Mouse (Mus musculus) urinary bladder, postnatal 25 days (tissue): ENCODE measurements around the gene Gm21994.
A peak's percentile ranks its signal among the peaks of the same experiment; 100 is the strongest.
"Not testable (repeated sequence)": the region's sequence is repeated elsewhere in the genome, so short reads cannot be mapped to it uniquely, and the experiment has no call there.

Experiments
- DNase-seq: peaks from one replicate; pipeline ENCODE4 v3.0.0; 2022; ENCODE audit warnings: low spot score

Gene Gm21994

DNA sequence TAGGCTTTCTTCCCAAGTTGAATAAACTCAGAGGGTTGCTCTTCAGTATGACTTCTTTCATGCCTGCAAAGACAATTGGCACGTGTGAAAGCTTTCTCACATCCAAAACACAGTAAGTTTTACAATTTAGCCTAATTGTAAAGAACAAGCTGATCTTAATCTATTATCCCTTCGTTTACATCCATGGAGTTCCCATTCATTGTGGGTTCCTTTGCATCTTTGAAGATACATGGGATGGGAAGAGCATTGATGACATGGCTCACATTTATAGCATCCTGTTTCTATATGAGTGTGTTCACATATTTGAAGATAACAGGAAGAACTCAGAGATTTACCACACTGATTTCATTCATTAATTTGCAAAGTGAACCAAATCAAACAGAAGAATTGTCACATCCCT, at the start of gene Gm21994:
TSS of gene Gm21994 (minus strand) at position 101 of the 400 bp plus-strand sequence.
- not testable (repeated sequence) for DNase-seq

DNA sequence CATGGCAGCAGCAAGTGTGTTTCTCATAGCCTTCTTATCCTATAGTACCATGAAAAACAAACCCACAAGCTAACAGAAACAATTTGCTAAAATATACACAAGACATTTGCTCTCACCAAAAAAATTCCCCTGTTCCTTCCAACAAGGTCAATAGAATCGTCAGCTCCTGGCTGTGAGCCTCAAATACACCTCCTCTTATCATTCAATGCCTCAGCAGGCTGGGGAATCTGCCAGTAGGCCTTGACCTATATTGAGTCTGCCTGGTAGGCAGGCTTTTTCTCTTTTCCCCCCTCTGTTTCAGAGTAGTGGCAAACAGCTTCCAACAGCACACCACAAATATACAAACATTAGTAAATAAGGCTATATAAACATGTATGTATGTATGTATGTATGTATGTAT, 43.7 kb upstream of the Gm21994 start:
- no peak for DNase-seq

DNA sequence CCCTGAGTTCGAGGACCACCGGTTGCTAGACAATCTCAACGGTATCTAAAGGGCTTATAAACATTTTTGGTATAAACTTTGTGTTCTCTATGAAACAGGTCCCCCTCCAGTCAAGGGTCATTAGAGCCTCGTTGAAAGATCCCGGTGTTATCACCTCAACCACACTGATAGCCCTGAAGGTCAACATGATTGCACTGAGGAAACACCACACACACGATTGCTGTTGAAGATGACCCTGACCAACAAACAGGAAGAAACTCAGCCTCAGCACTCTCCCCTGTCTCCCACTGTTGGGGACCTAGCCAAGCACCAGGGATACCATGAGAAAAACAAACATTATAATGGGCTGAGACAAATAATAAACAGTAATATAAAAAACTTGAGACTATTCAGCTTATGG, 38.3 kb upstream of the Gm21994 start:
- DNase-seq, result no peak

DNA sequence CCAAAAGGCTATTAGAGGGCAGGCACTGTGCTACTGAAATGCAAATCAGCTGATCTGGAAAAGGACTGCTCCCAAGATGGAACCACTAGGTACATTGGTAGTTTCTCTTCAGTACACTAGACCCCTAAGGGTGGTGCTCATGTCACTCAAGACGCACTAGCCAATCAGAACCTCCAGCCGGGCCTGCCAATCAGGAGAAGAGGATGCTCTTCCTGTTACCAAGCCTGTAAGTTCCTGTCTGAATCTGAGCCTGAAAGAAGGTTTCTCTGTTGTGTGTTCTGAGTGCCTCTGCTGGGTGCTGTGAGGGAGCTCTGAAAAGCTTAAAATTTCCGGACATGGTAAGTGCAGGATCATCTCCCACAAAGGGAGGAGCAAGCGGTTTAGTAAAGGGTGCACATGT, 1.9 kb upstream of the Gm21994 start, which contains the start of gene Gm14124:
TSS of gene Gm14124 (plus strand) at position 227 of the 400 bp plus-strand sequence.
- DNase-seq, result not testable (repeated sequence)

DNA sequence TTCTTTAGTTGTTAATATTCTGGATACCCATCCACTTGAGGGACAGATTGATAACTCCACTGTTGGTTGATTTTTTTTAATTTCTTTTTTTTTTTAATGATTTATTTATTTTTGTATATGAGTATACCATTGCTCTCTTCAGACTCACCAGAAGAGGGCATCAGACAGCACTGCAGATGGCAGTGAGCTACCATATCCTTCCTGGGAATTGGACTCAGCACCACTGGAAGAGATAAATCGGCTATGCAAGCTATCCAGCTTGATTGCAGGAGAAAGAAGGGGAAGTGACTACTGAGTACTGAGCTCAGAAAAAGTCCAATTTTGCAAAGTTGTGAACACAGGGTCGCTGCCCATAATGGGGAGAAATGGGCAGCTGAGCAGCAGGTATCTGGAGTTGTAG, 1.5 kb upstream of the Gm21994 start:
- not testable (repeated sequence) for DNase-seq

DNA sequence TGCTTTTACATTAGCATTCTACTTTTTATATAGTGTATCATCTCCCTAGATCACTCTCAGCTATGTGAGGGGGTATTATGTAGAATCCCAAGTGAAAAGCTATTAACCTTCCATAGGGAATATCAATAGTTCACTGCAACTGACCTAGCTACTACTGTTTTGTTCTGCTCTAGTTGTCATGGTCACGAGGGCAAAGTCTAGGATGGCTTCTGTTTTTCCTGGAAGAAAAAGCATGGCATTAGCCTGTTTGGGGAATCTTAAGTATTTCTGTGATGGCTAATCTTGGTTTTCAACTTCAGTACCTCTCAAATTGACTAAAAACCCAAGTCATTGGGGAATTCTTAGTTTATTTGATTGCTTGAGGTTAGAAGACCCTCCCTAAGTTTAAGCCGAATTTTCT, 12.2 kb downstream of the Gm21994 start:
- no peak for DNase-seq

DNA sequence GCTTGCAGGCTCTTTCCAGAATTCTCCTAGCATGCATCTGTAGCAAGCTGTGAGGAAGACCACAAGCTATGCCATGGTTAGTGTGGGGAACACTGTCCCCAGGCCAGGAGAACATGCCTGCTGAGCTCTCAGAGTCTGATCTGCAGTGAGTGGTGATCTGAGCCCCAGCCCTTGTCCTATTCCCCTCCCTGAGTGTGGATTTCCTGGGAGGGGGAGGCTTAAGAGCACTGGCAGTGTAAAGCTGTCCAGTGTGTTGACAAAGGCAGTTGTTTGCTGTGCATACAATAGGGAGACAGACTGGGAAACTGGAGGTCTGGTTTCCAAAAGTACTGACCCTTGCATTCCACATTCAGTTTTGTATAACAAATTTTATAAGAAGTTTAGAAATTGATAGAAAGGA, 32.1 kb downstream of the Gm21994 start:
- not testable (repeated sequence) for DNase-seq

DNA sequence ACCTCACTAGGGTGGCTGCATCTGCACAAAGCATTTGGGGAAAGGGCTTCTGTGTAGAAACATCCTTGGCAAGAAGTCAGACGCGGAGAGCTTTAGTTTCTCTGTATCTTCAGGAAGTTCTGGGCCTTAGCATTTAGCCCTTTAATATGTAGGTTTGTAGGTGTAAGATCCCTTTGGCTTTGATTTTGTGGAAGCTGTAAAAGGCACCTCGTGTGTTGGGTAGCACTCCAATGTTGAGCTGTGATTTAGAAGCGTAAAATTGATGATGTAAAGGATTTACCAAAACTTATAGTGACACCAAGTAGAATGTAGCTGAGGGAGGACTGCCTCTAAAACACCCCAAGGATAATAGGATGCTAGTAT, 37.0 kb downstream of the Gm21994 start:
- not testable (repeated sequence) for DNase-seq

DNA sequence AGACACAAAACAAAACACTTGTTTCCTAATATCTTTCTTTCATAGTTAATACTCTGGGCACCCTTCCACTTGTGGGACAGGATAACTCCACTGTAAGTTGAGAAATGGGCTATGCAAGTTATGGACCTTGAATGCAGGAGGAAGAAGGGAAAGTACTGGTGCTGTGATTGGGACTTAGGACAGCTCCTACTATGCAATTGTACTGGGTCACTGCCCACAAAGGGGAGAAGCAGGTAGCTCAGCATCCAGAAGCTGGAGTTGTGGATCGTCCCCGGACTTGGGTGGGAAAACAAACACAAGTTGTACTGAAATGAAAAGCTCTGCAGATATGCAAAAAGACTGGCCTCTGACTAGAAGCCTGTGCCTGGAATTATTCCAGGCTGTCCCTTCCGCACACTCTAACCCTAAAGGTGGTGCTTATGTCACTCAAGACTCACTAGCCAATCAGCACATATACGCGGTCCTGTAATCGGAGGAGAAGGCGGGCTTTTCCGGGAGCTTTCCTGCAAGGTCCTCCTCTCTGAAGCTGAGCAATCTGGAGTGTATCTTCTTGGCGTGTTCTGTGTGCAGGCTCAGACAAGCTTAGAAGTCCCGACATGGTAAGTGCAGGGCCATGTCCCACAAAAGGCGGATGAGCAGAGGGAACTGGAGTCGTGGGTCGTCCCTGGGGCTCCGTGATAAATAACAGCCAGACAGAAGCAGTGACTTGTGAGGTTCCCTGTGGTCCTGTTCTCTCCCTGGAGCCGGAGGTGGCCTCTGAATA, 37.6 kb downstream of the Gm21994 start, which contains the start of gene Zfp937:
TSS of gene Zfp937 (plus strand) at position 474 of the 763 bp plus-strand sequence.
- DNase-seq, result peak; percentile 36
